Mouse (Mus musculus) kidney, postnatal 0 days (tissue): ENCODE results near the gene Cct2. TPM values are rescaled to one million over a fixed set of nuclear protein-coding genes. Genes with fewer than 3 reads are reported as not detected.

ENCODE experiments used
- ATAC-seq: fragments of 200-750 bp; cut with Nextera tagmentation; replicated peaks from 2 replicates; pipeline ENCODE4 v1.8.0; 2017; ENCODE audit warnings: low read depth, moderate number of reproducible peaks, moderate TSS enrichment, moderate library complexity; ENCODE audit not compliant: low FRiP score
- DNase-seq: peaks from one replicate; pipeline ENCODE4 v3.0.0-alpha.2; 2016; ENCODE audit warnings: low spot score
- H3K27ac ChIP-seq: fragments of 300-500 bp; sonication (generic); 2 replicates; pipeline ENCODE4 v1.5.1; 2014; ENCODE audit warnings: mild to moderate bottlenecking
- H3K27me3 ChIP-seq: fragments of 300-500 bp; sonication (generic); 2 replicates; pipeline ENCODE4 v1.6.1; 2014; ENCODE audit warnings: low read length, mixed read lengths; ENCODE audit not compliant: insufficient read depth
- H3K36me3 ChIP-seq: fragments of 300-500 bp; sonication (generic); 2 replicates; pipeline ENCODE4 v1.6.1; 2014; ENCODE audit warnings: low read length, mixed read lengths; ENCODE audit not compliant: insufficient read depth
- H3K4me1 ChIP-seq: fragments of 300-500 bp; sonication (generic); replicated peaks from 2 replicates; pipeline ENCODE4 v1.6.1; 2014; ENCODE audit warnings: antibody characterized with exemption, low read length, mixed read lengths; ENCODE audit not compliant: insufficient read depth
- H3K4me2 ChIP-seq: fragments of 300-500 bp; sonication (generic); 2 replicates; pipeline ENCODE4 v1.6.1; 2014; ENCODE audit warnings: mild to moderate bottlenecking, low read length, moderate library complexity, mixed read lengths
- H3K4me3 ChIP-seq: fragments of 300-500 bp; sonication (generic); replicated peaks from 2 replicates; pipeline ENCODE4 v1.5.1; 2014; ENCODE audit warnings: low read depth, low read length
- H3K9ac ChIP-seq: fragments of 300-500 bp; sonication (generic); 2 replicates; pipeline ENCODE4 v1.6.1; 2014; ENCODE audit warnings: low read depth, low read length
- H3K9me3 ChIP-seq: fragments of 300-500 bp; sonication (generic); replicated peaks from 2 replicates; pipeline ENCODE4 v1.6.1; 2016; ENCODE audit warnings: low read length, inconsistent platforms, mixed read lengths
- CTCF ChIP-seq: IDR thresholded peaks from 2 replicates; pipeline ENCODE4 v1.5.1; 2016; ENCODE audit warnings: antibody characterized with exemption, low read depth, mild to moderate bottlenecking, moderate library complexity
- WGBS: fragments of 180-500 bp; shearing (Covaris S2); extraction: QIAGEN DNeasy Blood & Tissue Kit; methylation state at CpG from one replicate; pipeline ENCODE4 v1.1.7; 2014; 5-methylcytosine and 5-hydroxymethylcytosine counted together
- polyA plus RNA-seq: library from polyadenylated mRNA; unstranded; fragments of >200 nt; fragmentation: Nextera tagmentation; extraction: Ambion mirVana; gene quantifications from 2 replicates; pipeline ENCODE4 v1.2.1, GENCODE M21; 2015

Gene Cct2
- polyA plus RNA-seq, 1 experiment from 2014 or later = 183 TPM

GRCm38 (mm10) chr10:117105015-117105414 lies 41.4 kb upstream of the Cct2 start:
- Histone ChIP-seq H3K27ac (no peak overlapping the region), H3K4me1 (peaks cover 3% of the 10 kb centered on the region; the same call in 1 of the 2 replicates), H3K4me3 (no peak overlapping the region), H3K9me3 (no peaks in the 10 kb centered on the region), H3K4me2 (no peak overlapping the region), H3K36me3 (no peaks in the 10 kb centered on the region), H3K27me3 (no peaks in the 10 kb centered on the region), H3K9ac (no peak overlapping the region)
- TF ChIP-seq CTCF = no peak
- no peak for DNase-seq
- WGBS = 58% methylated on average over 4 of the region's 4 CpGs
- no peak for ATAC-seq

- no peaks in the 10 kb centered on the region for H3K27me3 ChIP-seq
- H3K4me1 ChIP-seq = peaks cover 3% of the 10 kb centered on the region; the same call in 1 of the 2 replicates
- no peak overlapping the region for H3K9ac ChIP-seq
- no peak overlapping the region for H3K27ac ChIP-seq
- H3K36me3 ChIP-seq = no peaks in the 10 kb centered on the region
- H3K9me3 ChIP-seq = no peaks in the 10 kb centered on the region
- TF ChIP-seq CTCF = no peak
- H3K4me2 ChIP-seq = no peak overlapping the region
- ATAC-seq (no peak), DNase-seq (no peak)
- no peak overlapping the region for H3K4me3 ChIP-seq
Observed at GRCm38 (mm10) chr10:117103854-117104598, 40.4 kb upstream of the Cct2 start.

GRCm38 (mm10) chr10:117100175-117100574 lies 36.6 kb upstream of the Cct2 start:
- Histone ChIP-seq H3K27me3 (no peaks in the 10 kb centered on the region), H3K27ac (no peak overlapping the region), H3K4me1 (peaks cover 1% of the 10 kb centered on the region; the same call in 1 of the 2 replicates), H3K9ac (no peak overlapping the region), H3K9me3 (no peaks in the 10 kb centered on the region), H3K4me2 (no peak overlapping the region), H3K36me3 (no peaks in the 10 kb centered on the region), H3K4me3 (no peak overlapping the region)
- no peak for ATAC-seq
- 79% methylated on average over 5 of the region's 5 CpGs for WGBS
- no peak for DNase-seq
- no peak for TF ChIP-seq CTCF

- H3K27me3 ChIP-seq = no peaks in the 10 kb centered on the region
- no peaks in the 10 kb centered on the region for H3K4me1 ChIP-seq
- H3K4me2 ChIP-seq = no peak overlapping the region
- H3K27ac ChIP-seq = no peak overlapping the region
- ATAC-seq (no peak), DNase-seq (no peak)
- no peaks in the 10 kb centered on the region for H3K36me3 ChIP-seq
- no peaks in the 10 kb centered on the region for H3K9me3 ChIP-seq
- H3K4me3 ChIP-seq = no peak overlapping the region
- WGBS = 65% methylated on average over 2 of the region's 2 CpGs
- H3K9ac ChIP-seq = no peak overlapping the region
- TF ChIP-seq CTCF = 0 out of 2 replicates have a peak, but pooled peaks have one; percentile 9
Observed at GRCm38 (mm10) chr10:117097116-117097698, 33.6 kb upstream of the Cct2 start.

GRCm38 (mm10) chr10:117096096-117096495 lies 32.5 kb upstream of the Cct2 start:
- Histone ChIP-seq H3K27ac (no peak overlapping the region), H3K36me3 (no peaks in the 10 kb centered on the region), H3K4me2 (no peak overlapping the region), H3K27me3 (no peaks in the 10 kb centered on the region), H3K9me3 (no peaks in the 10 kb centered on the region), H3K4me3 (no peak overlapping the region), H3K9ac (no peak overlapping the region), H3K4me1 (no peaks in the 10 kb centered on the region)
- no peak for TF ChIP-seq CTCF
- 89% methylated on average over 6 of the region's 6 CpGs for whole genome bisulfite sequencing
- ATAC-seq (no peak), DNase-seq (no peak)

- DNase-seq (peak; percentile 85), ATAC-seq (peak; percentile 71)
- WGBS = 48% methylated on average over 15 of the region's 15 CpGs
- Histone ChIP-seq H3K4me2 (no peak overlapping the region), H3K27ac (peak overlapping the region; percentile 33; the same call in 1 of the 2 replicates), H3K9ac (no peak overlapping the region), H3K36me3 (no peaks in the 10 kb centered on the region), H3K27me3 (no peaks in the 10 kb centered on the region), H3K4me3 (no peak overlapping the region), H3K9me3 (no peaks in the 10 kb centered on the region), H3K4me1 (no peaks in the 10 kb centered on the region)
- TF ChIP-seq CTCF = no peak
Observed at GRCm38 (mm10) chr10:117094504-117095329, 31.1 kb upstream of the Cct2 start.
